ENCODE assay signal across 8 mouse cellular contexts in the genomic region with DNA sequence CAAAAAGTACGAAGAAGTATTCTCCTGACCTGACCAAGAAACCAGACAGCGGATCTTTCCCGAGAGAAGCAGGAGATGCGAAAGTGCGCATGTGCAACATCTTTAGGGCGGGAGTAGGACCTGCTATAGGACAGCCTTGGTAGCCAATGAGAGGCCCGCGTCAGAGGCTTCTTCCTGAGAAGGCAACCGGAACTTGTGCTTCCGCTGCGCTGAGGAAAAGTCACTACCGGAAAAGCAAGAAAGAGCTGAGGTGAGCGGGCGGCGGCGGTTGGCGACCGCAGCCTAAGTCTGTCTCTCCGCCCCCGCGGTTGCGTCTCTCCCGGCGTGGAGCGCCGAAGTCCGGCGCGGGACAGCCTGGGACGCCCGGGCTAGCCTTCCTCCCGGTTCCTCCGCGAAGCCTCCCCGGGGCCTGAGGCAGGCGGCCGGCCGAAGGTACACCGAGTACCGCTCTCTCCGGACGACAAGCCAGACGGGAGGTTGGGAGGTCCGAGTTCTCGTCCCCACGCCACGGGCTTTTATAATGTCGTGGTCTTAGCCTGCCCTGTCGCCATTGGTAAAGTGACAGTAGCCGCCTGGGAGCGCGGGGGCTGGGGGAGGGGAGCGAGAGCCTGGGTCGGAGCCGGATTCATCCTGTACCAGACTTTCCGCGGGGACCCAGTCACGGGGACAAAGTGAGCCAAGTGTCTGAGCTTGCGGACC. TPM values are rescaled to one million over a fixed set of nuclear protein-coding genes. Genes with fewer than 3 reads are reported as not detected.
DNase-seq lines count a peak whose midpoint lies in the region; ATAC-seq lines count a peak whose summit lies in the region.

Gene Med7, plus strand, starts transcription at position 166 of the 699 bp plus-strand sequence.

- H3K9ac ChIP-seq in lung, embryonic 16.5 days (ENCODE audit: low read length): peak within 1 kb of the TSS; percentile 97

- peak within 1 kb of the TSS; percentile 74 for H3K4me2 ChIP-seq in lung, embryonic 16.5 days (ENCODE audit: low read depth, low read length)

- under 1% methylated on average over 59 of the region's 59 CpGs for WGBS in lung, embryonic 16.5 days

- H3K9me3 ChIP-seq in lung, embryonic 16.5 days (ENCODE audit: control insufficient read depth, low read length): no peaks in the 10 kb centered on the region

- peak within 1 kb of the TSS; percentile 91 for H3K4me3 ChIP-seq in lung, embryonic 16.5 days (ENCODE audit: low read length)

- peak within 1 kb of the TSS; percentile 90 for H3K27ac ChIP-seq in lung, embryonic 16.5 days (ENCODE audit: low read length)

- peaks cover 4% of the 10 kb centered on the region; the same call in 1 of the 2 replicates for H3K36me3 ChIP-seq in lung, embryonic 16.5 days (ENCODE audit: control insufficient read depth, insufficient read depth, low read length)

- DNase-seq in MEL-GATA-1-ER (ENCODE audit: extremely low read depth, low read depth): peak; percentile 96
- DNase-seq in cerebellum, adult 8-10 months: peak; percentile 91
- DNase-seq in forelimb bud, embryonic 11.5 days (ENCODE audit: low read depth, low spot score): peak; percentile 97
- peak; percentile 87 for DNase-seq in layer of hippocampus, adult 9-10 months (ENCODE audit: low spot score)
- peak; percentile 66 for DNase-seq in ovary, postnatal 10 days (ENCODE audit: low spot score)
- DNase-seq in thymus, postnatal 10 days (ENCODE audit: low spot score in 2 of 2): peak; percentile 90 to 94

- no peaks in the 10 kb centered on the region for H3K27me3 ChIP-seq in lung, embryonic 16.5 days (ENCODE audit: control insufficient read depth, insufficient read depth, low read depth, low read length)

- peaks cover 3% of the 10 kb centered on the region for H3K4me1 ChIP-seq in lung, embryonic 16.5 days (replicated peaks; ENCODE audit: control insufficient read depth, insufficient read depth, low read length)

- ATAC-seq in hematopoietic stem cell, adult 5-6 weeks (replicated peaks in 1 of 2; ENCODE audit: insufficient read depth in 1 of 2, low FRiP score in 2 of 2, low TSS enrichment in 1 of 2, low read depth in 1 of 2, poor library complexity in 2 of 2, severe bottlenecking in 2 of 2): peak; percentile 98 to 99
- ATAC-seq in lung, embryonic 16.5 days (ENCODE audit: low read depth): peak; percentile 100

RNA-seq across cellular contexts. Expression of gene Med7, which starts in this region (rescaled TPM):
- 35.3 and 36.8 TPM in 2 replicates for total RNA-seq in hematopoietic stem cell, adult 5-6 weeks (2017)
- 62.3 and 65.6 TPM in 2 replicates for polyA plus RNA-seq in lung, embryonic 16.5 days (2015; fragmentation: Nextera tagmentation; extraction: Ambion mirVana)

Comparison
In these comparisons a context has a peak if more than half of its experiments do, and no peak if none do; other contexts are left out.
1. Peak in every context shown above with its lines: DNase-seq, ATAC-seq, H3K4me3 ChIP-seq and H3K27ac ChIP-seq.